ENCODE assay signal across 13 mouse cellular contexts in the genomic region with DNA sequence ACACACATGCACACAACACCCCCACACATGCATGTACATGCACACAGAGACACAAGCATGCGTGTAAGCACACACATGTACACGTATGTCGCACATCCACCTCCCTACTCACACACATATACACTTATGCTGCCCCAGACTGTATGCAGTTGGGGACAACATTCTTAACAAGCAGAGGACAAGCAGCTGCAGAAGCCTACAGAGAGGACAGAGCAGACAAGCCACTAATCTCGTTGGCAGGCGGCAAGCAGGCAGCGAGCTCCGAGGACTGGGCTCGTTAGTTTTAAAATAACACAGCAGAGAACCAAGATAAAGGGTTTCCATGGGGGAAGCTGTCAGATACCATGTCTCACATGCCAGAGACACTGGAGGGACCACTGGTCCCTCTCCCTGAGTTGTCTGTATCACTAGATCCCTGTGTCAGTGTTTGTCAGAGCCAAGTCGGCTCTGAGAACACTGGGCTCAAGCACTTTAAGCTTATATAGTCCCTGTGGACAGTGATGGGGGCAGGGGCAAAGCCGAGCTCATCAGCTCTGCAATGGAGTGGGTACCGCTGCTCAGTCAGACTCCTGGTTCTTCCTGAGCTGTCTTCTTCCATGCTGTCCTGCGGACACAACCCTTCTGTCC.
A peak's percentile ranks its signal among the peaks of the same experiment; 100 is the strongest.
DNase-seq lines count a peak whose midpoint lies in the region; ATAC-seq lines count a peak whose summit lies in the region.
"Had no signal": no experiment of that assay in that cellular context is flagged by ENCODE, and none has a peak within 500 bp of the region (broad histone marks: within the 10 kb centered on the region; RNA-seq: fewer than 3 reads in every experiment).

No protein-coding gene starts in this region.

- no peaks in the 10 kb centered on the region for H3K36me3 ChIP-seq in forebrain, embryonic 13.5 days (ENCODE audit: poor library complexity, severe bottlenecking)
- H3K36me3 ChIP-seq in forebrain, embryonic 16.5 days (ENCODE audit: control insufficient read depth, insufficient read depth): no peaks in the 10 kb centered on the region
- no peaks in the 10 kb centered on the region for H3K36me3 ChIP-seq in forebrain, embryonic 15.5 days
- H3K36me3 ChIP-seq in hindbrain, embryonic 15.5 days: no peaks in the 10 kb centered on the region
- H3K36me3 ChIP-seq: liver, embryonic 12.5 days had no signal

- peak overlapping the region; percentile 20; the same call in 1 of the 2 replicates for H3K27ac ChIP-seq in forebrain, embryonic 13.5 days
- H3K27ac ChIP-seq in forebrain, embryonic 16.5 days (ENCODE audit: low read length): no peak overlapping the region
- H3K27ac ChIP-seq in forebrain, embryonic 15.5 days (replicated peaks): peak overlapping the region; percentile 38; the same call in 1 of the 2 replicates
- H3K27ac ChIP-seq in hindbrain, embryonic 15.5 days (replicated peaks): no peak overlapping the region; the same call in 1 of the 2 replicates
- H3K27ac ChIP-seq: liver, embryonic 12.5 days had no signal

- H3K4me1 ChIP-seq in forebrain, embryonic 13.5 days: peaks cover 27% of the 10 kb centered on the region
- peaks cover 19% of the 10 kb centered on the region for H3K4me1 ChIP-seq in forebrain, embryonic 16.5 days (replicated peaks; ENCODE audit: control insufficient read depth, insufficient read depth, low read length)
- peaks cover 24% of the 10 kb centered on the region for H3K4me1 ChIP-seq in forebrain, embryonic 15.5 days
- peaks cover 36% of the 10 kb centered on the region for H3K4me1 ChIP-seq in hindbrain, embryonic 15.5 days (replicated peaks)
- H3K4me1 ChIP-seq: liver, embryonic 12.5 days had no signal

- no peaks in the 10 kb centered on the region for H3K9me3 ChIP-seq in forebrain, embryonic 13.5 days (replicated peaks)
- no peaks in the 10 kb centered on the region for H3K9me3 ChIP-seq in forebrain, embryonic 16.5 days (ENCODE audit: control insufficient read depth, low read length)
- no peaks in the 10 kb centered on the region for H3K9me3 ChIP-seq in forebrain, embryonic 15.5 days
- H3K9me3 ChIP-seq in hindbrain, embryonic 15.5 days: no peaks in the 10 kb centered on the region
- H3K9me3 ChIP-seq: liver, embryonic 12.5 days had no signal

- peak; percentile 39 for DNase-seq in layer of hippocampus, adult 9-11 months
- no peak for DNase-seq in layer of hippocampus, postnatal 25 days (ENCODE audit: extremely low spot score in 1 of 2, low spot score in 1 of 2)
- DNase-seq in spleen, adult 18-20 months: no peak
- no peak for DNase-seq in embryo, embryonic 9.5 days (ENCODE audit: extremely low spot score)
- DNase-seq: adrenal gland, postnatal 10 days; kidney, adult 18-20 months; kidney, postnatal 4 days; lung, postnatal 10 days had no signal

- H3K27me3 ChIP-seq in forebrain, embryonic 13.5 days: no peaks in the 10 kb centered on the region
- no peaks in the 10 kb centered on the region for H3K27me3 ChIP-seq in forebrain, embryonic 16.5 days (replicated peaks; ENCODE audit: control insufficient read depth, insufficient read depth, low read length)
- H3K27me3 ChIP-seq in forebrain, embryonic 15.5 days: no peaks in the 10 kb centered on the region
- H3K27me3 ChIP-seq in hindbrain, embryonic 15.5 days: no peaks in the 10 kb centered on the region
- H3K27me3 ChIP-seq: liver, embryonic 12.5 days had no signal

- no peak overlapping the region for H3K4me3 ChIP-seq in forebrain, embryonic 13.5 days
- H3K4me3 ChIP-seq in forebrain, embryonic 16.5 days (replicated peaks; ENCODE audit: low read length): no peak overlapping the region
- H3K4me3 ChIP-seq in forebrain, embryonic 15.5 days: no peak overlapping the region
- H3K4me3 ChIP-seq in hindbrain, embryonic 15.5 days: no peak overlapping the region
- H3K4me3 ChIP-seq: liver, embryonic 12.5 days had no signal

- H3K9ac ChIP-seq in forebrain, embryonic 13.5 days: no peak overlapping the region
- H3K9ac ChIP-seq in forebrain, embryonic 16.5 days (replicated peaks; ENCODE audit: low read depth, low read length): no peak overlapping the region
- no peak overlapping the region for H3K9ac ChIP-seq in forebrain, embryonic 15.5 days (replicated peaks)
- H3K9ac ChIP-seq in hindbrain, embryonic 15.5 days: no peak overlapping the region; the same call in 1 of the 2 replicates
- H3K9ac ChIP-seq: liver, embryonic 12.5 days had no signal

- H3K4me2 ChIP-seq in forebrain, embryonic 13.5 days: no peak overlapping the region
- no peak overlapping the region for H3K4me2 ChIP-seq in forebrain, embryonic 16.5 days (ENCODE audit: low read length)
- no peak overlapping the region for H3K4me2 ChIP-seq in forebrain, embryonic 15.5 days (replicated peaks)
- no peak overlapping the region for H3K4me2 ChIP-seq in hindbrain, embryonic 15.5 days
- H3K4me2 ChIP-seq: liver, embryonic 12.5 days had no signal

- 62% methylated on average over 12 of the region's 12 CpGs for WGBS in forebrain, embryonic 13.5 days
- WGBS in forebrain, embryonic 16.5 days: 60% methylated on average over 12 of the region's 12 CpGs
- 57% methylated on average over 12 of the region's 12 CpGs for WGBS in forebrain, embryonic 15.5 days
- WGBS in hindbrain, embryonic 15.5 days: 63% methylated on average over 12 of the region's 12 CpGs

- ATAC-seq in forebrain, embryonic 13.5 days: no peak
- no peak for ATAC-seq in forebrain, embryonic 16.5 days
- ATAC-seq in forebrain, embryonic 15.5 days (replicated peaks): no peak
- peak; percentile 51 for ATAC-seq in hindbrain, embryonic 15.5 days (ENCODE audit: low FRiP score, low read depth)
- ATAC-seq: liver, embryonic 12.5 days had no signal

Comparison
In these comparisons a context has a peak if more than half of its experiments do, and no peak if none do; other contexts are left out.
1. H3K27ac ChIP-seq: peak in forebrain, embryonic 13.5 days (single experiment) and forebrain, embryonic 15.5 days (single experiment); none in forebrain, embryonic 16.5 days (single experiment) and hindbrain, embryonic 15.5 days (single experiment).